Mouse (Mus musculus) left cerebral cortex, postnatal 25 days (tissue): Measurements from ENCODE around the gene Celf1. TPM values are rescaled to one million over a fixed set of nuclear protein-coding genes. Genes with fewer than 3 reads are reported as not detected.
A peak's percentile ranks its signal among the peaks of the same experiment; 100 is the strongest.
"Not testable (repeated sequence)": the region's sequence is repeated elsewhere in the genome, so short reads cannot be mapped to it uniquely, and the experiment has no call there.

Source experiments
- DNase-seq, 2 experiments: peaks; one replicate each; pipeline ENCODE4 v3.0.0; 2022; ENCODE audit warnings: low spot score in 2 of 2, mixed read lengths in 1 of 2
- intact Hi-C: fragments of 180-260 bp; cut with DNase I; formaldehyde crosslinking; loops from one replicate; pipeline ENCODE4 v1.15.1; 2025
- total RNA-seq, 2 experiments: library from RNA; stranded (reverse); gene quantifications; 2 replicates each; pipeline ENCODE4 v1.2.3; 2021

Celf1 gene
- total RNA-seq, 2 experiments from 2014 or later = 151 to 155 TPM

GRCm38 (mm10) chr2:91008536-91008935 lies 68.4 kb downstream of the Celf1 start:
- intact Hi-C loops = no loop called here
- DNase-seq = no peak

GRCm38 (mm10) chr2:91013881-91014280 lies 73.7 kb downstream of the Celf1 start:
- intact Hi-C loops = no loop called here
- DNase-seq = no peak

GRCm38 (mm10) chr2:91015386-91015785 lies 75.2 kb downstream of the Celf1 start:
- intact Hi-C loops = no loop called here
- DNase-seq = no peak

GRCm38 (mm10) chr2:91018061-91018788 lies 78.0 kb downstream of the Celf1 start:
- DNase-seq = peak in 1 of 2 experiments; percentile 54
- intact Hi-C loops = no loop called here

- DNase-seq = no peak
- intact Hi-C loops = no loop called here
Observed at GRCm38 (mm10) chr2:91019911-91020310, 79.7 kb downstream of the Celf1 start.

GRCm38 (mm10) chr2:91022266-91022665 lies 82.1 kb downstream of the Celf1 start:
- intact Hi-C loops = not testable (repeated sequence)

GRCm38 (mm10) chr2:91023131-91023530 lies 82.9 kb downstream of the Celf1 start:
- DNase-seq = no peak
- intact Hi-C loops = no loop called here

More at GRCm38 (mm10) chr2:91022266-91022665, 82.1 kb downstream of the Celf1 start:
- DNase-seq = not testable (repeated sequence)

- no peak for DNase-seq
- intact Hi-C loops = no loop called here
Observed at GRCm38 (mm10) chr2:91023956-91024355, 83.8 kb downstream of the Celf1 start.

GRCm38 (mm10) chr2:91025081-91025516 lies 84.9 kb downstream of the Celf1 start:
- intact Hi-C loops = no loop called here
- peak; percentile 42 to 83 for DNase-seq

GRCm38 (mm10) chr2:91026491-91026890 lies 86.3 kb downstream of the Celf1 start:
- no peak for DNase-seq
- intact Hi-C loops = no loop called here

- intact Hi-C loops = no loop called here
- DNase-seq = no peak
Observed at GRCm38 (mm10) chr2:91027391-91028214, 87.4 kb downstream of the Celf1 start.

GRCm38 (mm10) chr2:91031216-91031615 lies 91.0 kb downstream of the Celf1 start:
- no peak for DNase-seq
- intact Hi-C loops = no loop called here

- no peak for DNase-seq
- intact Hi-C loops = no loop called here
Observed at GRCm38 (mm10) chr2:91033000-91033399, 92.8 kb downstream of the Celf1 start.

GRCm38 (mm10) chr2:91035385-91035784 lies 95.2 kb downstream of the Celf1 start, which contains the start of gene Rapsn:
Gene Rapsn (plus strand): TSS chr2:91035620.
- no peak for DNase-seq
- intact Hi-C loops = no loop called here

GRCm38 (mm10) chr2:91041786-91042185 lies 101.6 kb downstream of the Celf1 start:
- DNase-seq = no peak
- intact Hi-C loops = no loop called here

GRCm38 (mm10) chr2:91042651-91043398 lies 102.6 kb downstream of the Celf1 start:
- DNase-seq = no peak
- intact Hi-C loops = no loop called here

- DNase-seq = no peak
- intact Hi-C loops = no loop called here
Observed at GRCm38 (mm10) chr2:91044727-91045126, 104.5 kb downstream of the Celf1 start.

GRCm38 (mm10) chr2:91045805-91046204 lies 105.6 kb downstream of the Celf1 start:
- DNase-seq, intact Hi-C loops: not testable (repeated sequence)

GRCm38 (mm10) chr2:91047359-91047758 lies 107.2 kb downstream of the Celf1 start:
- no peak for DNase-seq

GRCm38 (mm10) chr2:91051917-91052316 lies 111.7 kb downstream of the Celf1 start:
- intact Hi-C loops = loop anchor here (5.0 kb wide), 1 partner anchor 110 kb away; the partner anchor contains the start of gene Celf1
- no peak for DNase-seq

More at GRCm38 (mm10) chr2:91047359-91047758, 107.2 kb downstream of the Celf1 start:
- intact Hi-C loops = no loop called here
